Comparison of ENCODE assay signal across 24 mouse cellular contexts in genomic region chr5:132728689-132729189, GRCm38 (mm10).
DNase-seq lines count a peak whose midpoint lies in the region; ATAC-seq and TF ChIP-seq lines count a peak whose summit lies in the region.
"Had no signal": no experiment of that assay in that cellular context is flagged by ENCODE, and none has a peak within 500 bp of the region (broad histone marks: within the 10 kb centered on the region; RNA-seq: fewer than 3 reads in every experiment).

No protein-coding gene starts in this region.

- 36% methylated on average over 10 of the region's 10 CpGs for WGBS in heart, adult 2 months
- WGBS in hindbrain, embryonic 10.5 days = 27% methylated on average over 10 of the region's 10 CpGs
- WGBS in hindbrain, embryonic 14.5 days = 18% methylated on average over 10 of the region's 10 CpGs
- WGBS in embryonic facial prominence, embryonic 14.5 days = 42% methylated on average over 10 of the region's 10 CpGs

- intact Hi-C loops in heart, adult 2 months (cut with DNase I) = no loop called here

- H3K4me1 ChIP-seq in heart, adult 2 months (ENCODE audit: control insufficient read depth, insufficient read depth, low read length) = no peaks in the 10 kb centered on the region
- peaks cover 14% of the 10 kb centered on the region for H3K4me1 ChIP-seq in hindbrain, embryonic 10.5 days (replicated peaks)
- no peaks in the 10 kb centered on the region for H3K4me1 ChIP-seq in hindbrain, embryonic 14.5 days (replicated peaks; ENCODE audit: control insufficient read depth, insufficient read depth, low read length)
- H3K4me1 ChIP-seq in ES-E14 (ENCODE audit: control insufficient read depth in 2 of 2, insufficient read depth in 2 of 2, low read length in 2 of 2, poor library complexity in 1 of 2) = no peaks in the 10 kb centered on the region; a peak in 1 of 4 replicates
- no peaks in the 10 kb centered on the region for H3K4me1 ChIP-seq in embryonic facial prominence, embryonic 14.5 days (ENCODE audit: control insufficient read depth, insufficient read depth, low read length)
- H3K4me1 ChIP-seq: limb, embryonic 13.5 days; liver, embryonic 13.5 days; lung, embryonic 15.5 days; neural tube, embryonic 13.5 days had no signal

- H3K36me3 ChIP-seq in heart, adult 2 months (ENCODE audit: control insufficient read depth, insufficient read depth, low read length) = no peaks in the 10 kb centered on the region
- no peaks in the 10 kb centered on the region for H3K36me3 ChIP-seq in hindbrain, embryonic 10.5 days
- H3K36me3 ChIP-seq in hindbrain, embryonic 14.5 days (replicated peaks; ENCODE audit: control insufficient read depth, insufficient read depth) = no peaks in the 10 kb centered on the region
- no peaks in the 10 kb centered on the region for H3K36me3 ChIP-seq in ES-E14 (ENCODE audit: control insufficient read depth, insufficient read depth, low read length, poor library complexity, severe bottlenecking)
- H3K36me3 ChIP-seq in embryonic facial prominence, embryonic 14.5 days (ENCODE audit: control insufficient read depth, insufficient read depth, low read length) = no peaks in the 10 kb centered on the region
- H3K36me3 ChIP-seq: limb, embryonic 13.5 days; liver, embryonic 13.5 days; lung, embryonic 15.5 days; neural tube, embryonic 13.5 days had no signal

- H3K27me3 ChIP-seq in heart, adult 2 months (ENCODE audit: control insufficient read depth, insufficient read depth, low read length) = no peaks in the 10 kb centered on the region
- H3K27me3 ChIP-seq in hindbrain, embryonic 10.5 days (ENCODE audit: insufficient read depth, poor library complexity, severe bottlenecking) = 0 out of 2 replicates have a peak, but pooled peaks cover 4% of the 10 kb centered on the region
- H3K27me3 ChIP-seq in hindbrain, embryonic 14.5 days (ENCODE audit: control insufficient read depth, insufficient read depth, low read length) = no peaks in the 10 kb centered on the region
- H3K27me3 ChIP-seq in embryonic facial prominence, embryonic 14.5 days (replicated peaks; ENCODE audit: control insufficient read depth, insufficient read depth, low read length) = no peaks in the 10 kb centered on the region
- H3K27me3 ChIP-seq: limb, embryonic 13.5 days; liver, embryonic 13.5 days; lung, embryonic 15.5 days; neural tube, embryonic 13.5 days had no signal

- no peak for TF ChIP-seq EP300 in heart, adult 2 months (IDR thresholded peaks at IDR 0.05; ENCODE audit: insufficient read depth, low read depth, low read length)

- H3K9ac ChIP-seq in heart, adult 2 months (ENCODE audit: low read depth, low read length) = no peak overlapping the region
- H3K9ac ChIP-seq in hindbrain, embryonic 14.5 days = no peak overlapping the region
- H3K9ac ChIP-seq in ES-E14 (ENCODE audit: insufficient read depth, low read depth, low read length, poor library complexity, severe bottlenecking) = no peak overlapping the region
- H3K9ac ChIP-seq in embryonic facial prominence, embryonic 14.5 days (ENCODE audit: low read depth, low read length) = no peak overlapping the region
- H3K9ac ChIP-seq: limb, embryonic 13.5 days; liver, embryonic 13.5 days; lung, embryonic 15.5 days; neural tube, embryonic 13.5 days had no signal

- no peak overlapping the region for H3K27ac ChIP-seq in heart, adult 2 months
- peak overlapping the region; percentile 50; the same call in 1 of the 2 replicates for H3K27ac ChIP-seq in hindbrain, embryonic 10.5 days
- no peak overlapping the region for H3K27ac ChIP-seq in hindbrain, embryonic 14.5 days
- H3K27ac ChIP-seq in ES-E14 (ENCODE audit: insufficient read depth, low read depth, low read length, poor library complexity, severe bottlenecking) = no peak overlapping the region
- H3K27ac ChIP-seq in embryonic facial prominence, embryonic 14.5 days (replicated peaks; ENCODE audit: low read depth, low read length) = no peak overlapping the region
- H3K27ac ChIP-seq: kidney, postnatal 0 days; limb, embryonic 13.5 days; liver, embryonic 13.5 days; lung, embryonic 15.5 days; macrophage; neural tube, embryonic 13.5 days had no signal

- in situ Hi-C loops in ES-E14 (cut with MboI; ENCODE audit: low sequenced_read_pairs in 2 of 2, unreplicated experiment in 2 of 2) = no loop called here

- peak; percentile 35 for DNase-seq in heart, adult 11 months
- DNase-seq in heart, adult 2 months = no peak
- no peak for DNase-seq in hindbrain, embryonic 10.5 days (ENCODE audit: low spot score)
- no peak for DNase-seq in hindbrain, embryonic 14.5 days (ENCODE audit: low spot score)
- peak; percentile 35 for DNase-seq in ES-E14 (ENCODE audit: low read depth, low spot score)
- DNase-seq in embryonic facial prominence, embryonic 14.5 days (ENCODE audit: low spot score) = peak; percentile 63
- no peak for DNase-seq in natural killer cell, adult 2 months (ENCODE audit: low spot score in 2 of 2)
- no peak for DNase-seq in frontal cortex, postnatal 10 days (ENCODE audit: low spot score in 2 of 2)
- DNase-seq: adrenal gland, postnatal 36 days; B cell, adult 2 months; cerebellum, adult 2 months; gastrocnemius, postnatal 10 days; heart, adult 18-20 months; kidney, adult 18-20 months; liver, embryonic 13.5 days; right cerebral cortex, adult 18-20 months; thymus, postnatal 36 days had no signal

- H3K79me2 ChIP-seq in heart, adult 2 months (replicated peaks; ENCODE audit: control insufficient read depth, insufficient read depth, low read length) = no peaks in the 10 kb centered on the region

- no peak for TF ChIP-seq POLR2A in heart, adult 2 months (IDR thresholded peaks at IDR 0.05; ENCODE audit: insufficient read depth, low read depth, low read length)

- H3K9me3 ChIP-seq in hindbrain, embryonic 10.5 days = no peaks in the 10 kb centered on the region
- H3K9me3 ChIP-seq in hindbrain, embryonic 14.5 days (ENCODE audit: control insufficient read depth, low read length) = no peaks in the 10 kb centered on the region
- no peaks in the 10 kb centered on the region for H3K9me3 ChIP-seq in ES-E14 (ENCODE audit: control insufficient read depth, insufficient read depth, low read depth, low read length)
- H3K9me3 ChIP-seq in embryonic facial prominence, embryonic 14.5 days (ENCODE audit: control insufficient read depth, low read length) = no peaks in the 10 kb centered on the region
- H3K9me3 ChIP-seq: limb, embryonic 13.5 days; lung, embryonic 15.5 days; neural tube, embryonic 13.5 days had no signal

- H3K4me3 ChIP-seq in heart, adult 2 months = no peak overlapping the region
- H3K4me3 ChIP-seq in hindbrain, embryonic 10.5 days = no peak overlapping the region
- H3K4me3 ChIP-seq in hindbrain, embryonic 14.5 days (replicated peaks; ENCODE audit: low read length) = no peak overlapping the region
- no peak overlapping the region for H3K4me3 ChIP-seq in ES-E14 (ENCODE audit: insufficient read depth in 1 of 2, low read depth in 1 of 2, low read length in 2 of 2, poor library complexity in 1 of 2, severe bottlenecking in 1 of 2)
- no peak overlapping the region for H3K4me3 ChIP-seq in embryonic facial prominence, embryonic 14.5 days (ENCODE audit: low read depth, low read length)
- H3K4me3 ChIP-seq: limb, embryonic 13.5 days; liver, embryonic 13.5 days; lung, embryonic 15.5 days; neural tube, embryonic 13.5 days had no signal

- no peak overlapping the region for H3K4me2 ChIP-seq in hindbrain, embryonic 14.5 days (replicated peaks)
- H3K4me2 ChIP-seq in embryonic facial prominence, embryonic 14.5 days (ENCODE audit: low read depth, low read length) = no peak overlapping the region
- H3K4me2 ChIP-seq: limb, embryonic 13.5 days; liver, embryonic 13.5 days; lung, embryonic 15.5 days; midbrain, embryonic 11.5 days; neural tube, embryonic 13.5 days had no signal

- TF ChIP-seq CTCF in heart, adult 2 months (IDR thresholded peaks at IDR 0.05) = no peak

- no peak for ATAC-seq in hindbrain, embryonic 14.5 days (ENCODE audit: low FRiP score)
- peak; percentile 47; the same call in 1 of the 2 replicates for ATAC-seq in embryonic facial prominence, embryonic 14.5 days (ENCODE audit: low read depth)
- ATAC-seq: hindbrain, embryonic 16.5 days had no signal

TF ChIP-seq in ES-E14, 5 proteins besides CTCF, POLR2A, EP300 and RAD21:
- TF ChIP-seq ZNF384 (IDR thresholded peaks at IDR 0.05; ENCODE audit: low read depth, low read length) = no peak
- no peak for TF ChIP-seq MAFK (IDR thresholded peaks at IDR 0.05; ENCODE audit: insufficient read depth, low read depth, low read length)
- no peak for TF ChIP-seq ZC3H11A (IDR thresholded peaks at IDR 0.05; ENCODE audit: borderline replicate concordance, low read depth, low read length)
- no peak for TF ChIP-seq HCFC1 (IDR thresholded peaks at IDR 0.05; ENCODE audit: borderline replicate concordance, insufficient read depth, low read length)
- TF ChIP-seq CHD2 (IDR thresholded peaks at IDR 0.05; ENCODE audit: low read depth, low read length) = no peak

Comparison
In these comparisons a context has a peak if more than half of its experiments do, and no peak if none do; other contexts are left out.
1. DNase-seq: peak in heart, adult 11 months (single experiment), ES-E14 (single experiment) and embryonic facial prominence, embryonic 14.5 days (single experiment); none in heart, adult 2 months (0 of 2), hindbrain, embryonic 10.5 days (single experiment), hindbrain, embryonic 14.5 days (single experiment), natural killer cell, adult 2 months (0 of 2) and frontal cortex, postnatal 10 days (0 of 2).